Mouse (Mus musculus): ENCODE results near the gene Phc2. TPM values are rescaled to one million over a fixed set of nuclear protein-coding genes. Genes with fewer than 3 reads are reported as not detected.

The Phc2 gene
- polyA plus RNA-seq, 1 experiment: 18.9 TPM

GRCm38 (mm10) chr4:128635451-128635850 lies 19.1 kb upstream of the Phc2 start:
- Histone ChIP-seq H3K4me1 (ENCODE audit: control insufficient read depth, insufficient read depth, insufficient read length, low read length) (no peaks in the 10 kb centered on the region), H3K27ac (replicated peaks; ENCODE audit: low read depth, low read length) (no peak overlapping the region), H3K4me3 (ENCODE audit: insufficient read depth, low read depth, low read length) (no peak overlapping the region)

GRCm38 (mm10) chr4:128635894-128636585 lies 18.5 kb upstream of the Phc2 start:
- no peak overlapping the region for H3K27ac ChIP-seq (replicated peaks; ENCODE audit: low read depth, low read length)
- H3K4me1 ChIP-seq (ENCODE audit: control insufficient read depth, insufficient read depth, insufficient read length, low read length): no peaks in the 10 kb centered on the region
- no peak overlapping the region for H3K4me3 ChIP-seq (ENCODE audit: insufficient read depth, low read depth, low read length)

- no peak overlapping the region for H3K4me3 ChIP-seq (ENCODE audit: insufficient read depth, low read depth, low read length)
- H3K27ac ChIP-seq (replicated peaks; ENCODE audit: low read depth, low read length): no peak overlapping the region
- no peaks in the 10 kb centered on the region for H3K4me1 ChIP-seq (ENCODE audit: control insufficient read depth, insufficient read depth, insufficient read length, low read length)
Measured at GRCm38 (mm10) chr4:128637250-128637649, 17.3 kb upstream of the Phc2 start.

- Histone ChIP-seq H3K27ac (replicated peaks; ENCODE audit: low read depth, low read length) (no peak overlapping the region), H3K4me3 (ENCODE audit: insufficient read depth, low read depth, low read length) (no peak overlapping the region), H3K4me1 (ENCODE audit: control insufficient read depth, insufficient read depth, insufficient read length, low read length) (no peaks in the 10 kb centered on the region)
Measured at GRCm38 (mm10) chr4:128638265-128638923, 16.1 kb upstream of the Phc2 start.

- Histone ChIP-seq H3K4me3 (ENCODE audit: insufficient read depth, low read depth, low read length) (no peak overlapping the region), H3K27ac (replicated peaks; ENCODE audit: low read depth, low read length) (no peak overlapping the region), H3K4me1 (ENCODE audit: control insufficient read depth, insufficient read depth, insufficient read length, low read length) (no peaks in the 10 kb centered on the region)
Measured at GRCm38 (mm10) chr4:128641766-128642717, 12.5 kb upstream of the Phc2 start.

GRCm38 (mm10) chr4:128645896-128646295 lies 8.6 kb upstream of the Phc2 start:
- H3K4me3 ChIP-seq (ENCODE audit: insufficient read depth, low read depth, low read length): no peak overlapping the region
- H3K4me1 ChIP-seq (ENCODE audit: control insufficient read depth, insufficient read depth, insufficient read length, low read length): no peaks in the 10 kb centered on the region
- H3K27ac ChIP-seq (replicated peaks; ENCODE audit: low read depth, low read length): no peak overlapping the region

- H3K4me3 ChIP-seq (ENCODE audit: insufficient read depth, low read depth, low read length): no peak overlapping the region
- H3K27ac ChIP-seq (replicated peaks; ENCODE audit: low read depth, low read length): no peak overlapping the region
- H3K4me1 ChIP-seq (ENCODE audit: control insufficient read depth, insufficient read depth, insufficient read length, low read length): no peaks in the 10 kb centered on the region
Measured at GRCm38 (mm10) chr4:128646762-128647161, 7.7 kb upstream of the Phc2 start.

GRCm38 (mm10) chr4:128648567-128649255 lies 5.8 kb upstream of the Phc2 start:
- no peak overlapping the region for H3K27ac ChIP-seq (replicated peaks; ENCODE audit: low read depth, low read length)

GRCm38 (mm10) chr4:128651530-128651929 lies 3.0 kb upstream of the Phc2 start:
- Histone ChIP-seq H3K27ac (replicated peaks; ENCODE audit: low read depth, low read length) (no peak overlapping the region), H3K4me1 (ENCODE audit: control insufficient read depth, insufficient read depth, insufficient read length, low read length) (no peaks in the 10 kb centered on the region; the same call in 1 of the 2 replicates), H3K4me3 (ENCODE audit: insufficient read depth, low read depth, low read length) (no peak overlapping the region)

More at GRCm38 (mm10) chr4:128648567-128649255, 5.8 kb upstream of the Phc2 start:
- Histone ChIP-seq H3K4me1 (ENCODE audit: control insufficient read depth, insufficient read depth, insufficient read length, low read length) (no peaks in the 10 kb centered on the region), H3K4me3 (ENCODE audit: insufficient read depth, low read depth, low read length) (no peak overlapping the region)

GRCm38 (mm10) chr4:128652584-128653298 lies 1.8 kb upstream of the Phc2 start:
- Histone ChIP-seq H3K27ac (replicated peaks; ENCODE audit: low read depth, low read length) (no peak overlapping the region), H3K4me3 (ENCODE audit: insufficient read depth, low read depth, low read length) (no peak overlapping the region), H3K4me1 (ENCODE audit: control insufficient read depth, insufficient read depth, insufficient read length, low read length) (no peaks in the 10 kb centered on the region; the same call in 1 of the 2 replicates)

- Histone ChIP-seq H3K4me1 (ENCODE audit: control insufficient read depth, insufficient read depth, insufficient read length, low read length) (no peaks in the 10 kb centered on the region; the same call in 1 of the 2 replicates), H3K4me3 (ENCODE audit: insufficient read depth, low read depth, low read length) (peak overlapping the region; percentile 63), H3K27ac (replicated peaks; ENCODE audit: low read depth, low read length) (no peak overlapping the region)
Measured at GRCm38 (mm10) chr4:128655446-128655845, 944 bp downstream of the Phc2 start.

GRCm38 (mm10) chr4:128660196-128660595 lies 5.7 kb downstream of the Phc2 start:
- H3K4me1 ChIP-seq (ENCODE audit: control insufficient read depth, insufficient read depth, insufficient read length, low read length): no peaks in the 10 kb centered on the region

GRCm38 (mm10) chr4:128661063-128661462 lies 6.6 kb downstream of the Phc2 start:
- Histone ChIP-seq H3K27ac (replicated peaks; ENCODE audit: low read depth, low read length) (no peak overlapping the region), H3K4me1 (ENCODE audit: control insufficient read depth, insufficient read depth, insufficient read length, low read length) (no peaks in the 10 kb centered on the region), H3K4me3 (ENCODE audit: insufficient read depth, low read depth, low read length) (no peak overlapping the region)

More at GRCm38 (mm10) chr4:128660196-128660595, 5.7 kb downstream of the Phc2 start:
- Histone ChIP-seq H3K4me3 (ENCODE audit: insufficient read depth, low read depth, low read length) (no peak overlapping the region), H3K27ac (replicated peaks; ENCODE audit: low read depth, low read length) (no peak overlapping the region)

- no peak overlapping the region for H3K4me3 ChIP-seq (ENCODE audit: insufficient read depth, low read depth, low read length)
Measured at GRCm38 (mm10) chr4:128664002-128664401, 9.5 kb downstream of the Phc2 start.

More at GRCm38 (mm10) chr4:128664002-128664401, 9.5 kb downstream of the Phc2 start:
- H3K4me1 ChIP-seq (ENCODE audit: control insufficient read depth, insufficient read depth, insufficient read length, low read length): no peaks in the 10 kb centered on the region
- no peak overlapping the region for H3K27ac ChIP-seq (replicated peaks; ENCODE audit: low read depth, low read length)

Measured in brown adipose tissue, adult 24 weeks (tissue).